Mouse (Mus musculus) megakaryocyte, embryonic 14.5 days (primary cell): Measurements from ENCODE around the gene Tec.

ENCODE experiments used
- FLI1 ChIP-seq: IDR thresholded peaks from 2 replicates; pipeline ENCODE4 v1.6.1; 2012; ENCODE audit warnings: low read length, inconsistent platforms, mixed read lengths
- GATA1 ChIP-seq: IDR thresholded peaks from 3 replicates; pipeline ENCODE4 v1.6.1; 2012; ENCODE audit warnings: mixed read lengths, low read length, inconsistent platforms, borderline replicate concordance

GRCm38 (mm10) chr5:72858306-72858705, 10.0 kb downstream of the Tec start:
- TF ChIP-seq GATA1 (no peak), FLI1 (no peak)
